Mouse (Mus musculus) cerebellum, adult 9-10 months (tissue): Measurements from ENCODE around the gene Pex7.

Source experiments
- DNase-seq: peaks from one replicate; pipeline ENCODE4 v3.0.0; 2022

Gene Pex7

DNA sequence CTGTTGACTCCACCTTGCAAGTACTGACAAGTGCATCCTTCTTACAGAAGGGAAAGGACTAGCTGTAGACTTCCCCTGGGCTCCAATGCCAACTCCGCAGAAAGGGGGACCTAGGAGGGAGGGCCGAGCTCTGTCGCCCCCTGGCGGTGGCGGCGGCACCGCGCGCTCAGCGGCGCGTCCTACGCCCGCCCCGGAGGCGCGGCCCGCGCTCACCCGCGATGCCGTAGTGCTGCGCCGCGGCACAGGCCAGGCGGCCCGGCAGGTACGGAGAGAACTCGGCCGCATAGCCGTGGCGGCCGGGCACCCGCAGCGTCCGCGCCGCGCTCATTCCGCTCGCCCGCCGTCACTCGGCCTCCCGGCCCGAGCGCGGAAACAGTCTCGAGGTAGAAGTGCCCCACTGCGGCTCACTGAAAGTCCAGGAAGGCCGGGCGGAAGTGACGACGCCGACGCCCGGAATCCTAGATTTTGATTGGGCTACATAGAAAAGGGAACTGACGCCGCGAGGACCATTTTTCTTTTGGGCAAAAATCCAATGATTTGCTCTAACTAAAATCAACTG, at the start of gene Pex7:
TSS of gene Pex7 (minus strand) at position 444 of the 559 bp plus-strand sequence.
- peak; percentile 96 for DNase-seq

DNA sequence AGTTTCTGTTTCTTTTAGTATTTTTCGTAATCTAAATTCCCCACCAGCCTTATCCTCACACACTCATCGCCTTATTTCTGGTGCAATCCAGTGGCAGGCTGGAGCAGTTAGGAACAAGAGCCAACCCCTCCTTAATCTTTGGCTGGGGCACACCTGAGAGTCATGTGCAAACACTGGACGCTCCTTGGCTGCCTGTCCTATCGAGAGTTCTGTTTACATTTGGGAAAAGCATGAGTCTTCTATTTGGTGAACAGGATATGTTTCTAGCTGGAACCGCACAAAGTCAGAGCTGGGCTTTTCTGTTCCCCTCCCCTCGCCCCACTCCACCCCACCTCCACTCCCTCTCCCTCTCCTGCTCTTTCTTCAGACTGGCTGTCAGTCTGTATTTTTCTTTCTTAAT, 49.3 kb upstream of the Pex7 start:
- DNase-seq: no peak

DNA sequence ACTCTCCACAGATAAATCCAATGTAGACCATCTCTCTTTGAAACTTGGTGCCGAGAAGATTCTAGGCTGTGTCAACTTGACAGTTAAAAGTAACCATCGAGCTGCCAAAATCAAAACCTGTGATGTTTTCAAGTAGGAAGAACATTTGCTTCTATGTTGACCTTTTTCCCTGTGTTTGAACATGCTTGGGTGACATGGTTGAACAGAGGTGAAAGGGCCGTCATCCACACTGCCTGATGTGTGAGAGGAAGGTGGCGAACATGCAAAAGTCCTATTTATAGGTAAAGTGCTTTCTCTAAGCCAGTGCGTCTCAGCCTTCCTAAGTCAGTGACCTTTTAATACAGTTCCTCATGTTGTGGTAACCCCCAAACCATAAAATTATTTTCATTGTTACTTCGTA, 48.3 kb upstream of the Pex7 start:
- no peak for DNase-seq

DNA sequence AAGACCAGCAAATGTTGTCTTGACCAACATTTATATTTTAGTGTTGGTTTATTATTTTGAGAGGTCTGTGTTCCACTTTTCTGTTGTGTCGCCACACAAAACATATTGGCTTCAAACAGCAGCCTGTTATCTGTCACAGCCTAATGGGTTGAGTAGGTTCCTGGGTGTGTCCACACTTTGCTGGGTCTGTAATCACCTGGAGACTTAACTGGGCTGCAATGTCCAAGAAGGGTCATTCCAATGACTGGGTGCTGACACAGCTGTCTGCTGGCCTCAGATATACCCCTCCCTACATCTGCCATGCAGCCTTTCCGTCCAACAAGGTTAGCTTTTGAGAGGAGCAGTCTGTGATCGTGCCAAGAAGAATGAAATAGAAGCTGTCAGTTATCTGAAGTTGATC, 47.1 kb upstream of the Pex7 start:
- no peak for DNase-seq

DNA sequence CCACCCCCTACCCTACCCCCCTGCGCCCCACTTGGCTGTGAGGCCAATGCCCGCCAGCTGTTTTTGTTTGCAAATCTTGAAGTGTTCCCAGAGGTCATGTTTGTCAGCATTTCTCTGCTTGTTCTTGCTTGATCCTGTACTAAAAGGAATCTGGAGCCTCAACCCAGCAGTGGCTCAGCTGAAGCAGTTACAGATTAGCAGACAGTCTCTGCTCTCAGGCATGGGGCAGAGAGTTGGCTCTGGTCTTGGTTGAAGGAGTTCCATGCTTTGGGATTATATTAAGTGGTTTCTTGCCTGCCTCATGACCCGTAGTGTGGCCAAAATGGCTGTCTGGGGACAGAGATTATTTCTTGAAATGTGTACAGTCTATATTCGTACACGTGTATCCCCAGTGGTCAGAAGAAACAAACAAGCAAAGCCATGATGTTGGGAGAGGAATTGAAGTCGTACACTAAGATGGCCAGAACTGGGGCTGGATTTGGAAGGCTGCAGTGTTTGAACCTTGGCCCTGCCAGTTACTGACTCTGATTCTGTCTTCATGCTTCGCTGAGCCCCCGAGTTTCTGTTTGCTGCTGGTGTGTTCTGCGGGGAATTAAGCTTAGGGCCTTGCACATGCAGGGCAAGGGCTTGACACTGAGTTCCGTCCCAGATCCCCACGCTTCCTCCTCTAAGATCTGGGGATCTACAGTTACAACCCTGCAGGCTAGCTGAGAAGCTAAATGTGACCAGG, 45.7 kb upstream of the Pex7 start:
- no peak for DNase-seq

DNA sequence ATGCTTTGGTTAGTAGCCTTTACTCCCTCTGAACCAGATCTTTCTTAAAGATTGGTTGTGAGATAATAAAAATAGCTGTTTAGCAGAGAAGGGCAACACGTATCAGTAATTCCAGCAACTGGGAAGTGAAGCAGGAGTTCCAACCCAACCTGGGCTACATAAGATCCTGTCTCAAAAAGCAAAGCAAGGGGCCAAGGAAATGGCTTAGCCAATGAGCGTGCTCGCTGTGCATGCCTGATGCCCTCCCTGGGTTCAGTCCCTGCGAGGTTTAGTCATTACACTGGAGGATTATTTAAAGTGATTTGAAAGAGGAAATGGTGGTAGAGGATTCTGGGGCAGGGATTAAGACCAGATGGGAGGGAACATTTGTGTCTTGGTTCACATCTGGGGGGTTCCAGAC, 41.6 kb upstream of the Pex7 start:
- no peak for DNase-seq

DNA sequence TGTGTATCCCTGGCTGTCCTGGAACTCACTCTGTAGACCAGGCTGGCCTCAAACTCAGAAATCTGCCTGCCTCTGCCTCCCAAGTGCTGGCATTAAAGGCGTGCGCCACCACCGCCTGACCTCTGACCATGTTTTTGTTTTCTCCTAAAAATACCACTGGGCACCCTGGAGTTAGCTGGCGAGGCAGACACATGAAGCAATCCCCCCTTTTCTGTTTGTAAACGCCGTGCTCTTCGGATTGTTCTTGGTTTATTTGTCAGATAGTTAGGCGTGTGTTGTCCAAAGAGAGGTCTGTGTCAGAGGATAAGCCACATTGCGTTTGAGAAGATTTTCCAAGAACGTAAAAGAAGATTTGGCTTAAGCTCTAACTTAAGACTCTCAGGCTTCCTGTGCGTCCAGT, 40.9 kb upstream of the Pex7 start:
- no peak for DNase-seq

DNA sequence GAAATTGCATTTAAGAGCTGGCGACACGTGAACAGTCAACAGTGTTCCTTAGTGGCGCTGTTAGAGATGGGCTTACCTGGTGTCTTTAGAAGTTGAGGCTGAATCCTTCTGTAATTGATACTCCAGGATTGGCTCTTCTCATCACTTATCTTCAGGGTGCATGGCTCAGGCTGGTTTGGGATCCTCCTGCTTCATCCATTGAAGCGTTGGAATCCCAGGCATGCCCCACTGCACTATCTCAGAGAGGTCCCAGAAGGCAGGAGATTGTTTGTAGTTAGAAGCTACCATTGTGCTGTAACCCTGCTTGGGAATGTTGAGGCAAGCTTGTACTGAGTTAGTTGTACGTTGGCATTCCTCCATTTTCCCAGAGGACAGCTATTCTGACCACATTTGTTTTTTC, 40.4 kb upstream of the Pex7 start:
- DNase-seq: no peak

DNA sequence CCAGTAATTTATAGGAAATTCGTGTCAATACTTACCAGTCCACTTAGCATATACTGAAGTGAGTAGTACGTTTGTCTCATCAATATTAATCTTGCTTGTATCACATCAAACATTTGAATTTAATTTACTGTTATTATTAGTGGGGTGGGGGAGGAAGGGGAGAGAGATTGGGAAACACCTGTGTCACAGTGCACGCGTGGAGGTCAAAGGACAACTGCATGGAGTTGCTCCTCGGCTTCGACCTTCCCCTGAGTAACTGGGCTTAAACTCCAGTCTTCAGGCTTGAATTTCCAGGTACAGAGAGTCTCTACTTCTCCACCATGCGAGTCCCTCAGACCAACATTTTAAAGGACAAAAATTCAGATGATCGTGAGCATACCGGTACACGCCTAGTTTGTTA, 40.0 kb upstream of the Pex7 start:
- DNase-seq: no peak

DNA sequence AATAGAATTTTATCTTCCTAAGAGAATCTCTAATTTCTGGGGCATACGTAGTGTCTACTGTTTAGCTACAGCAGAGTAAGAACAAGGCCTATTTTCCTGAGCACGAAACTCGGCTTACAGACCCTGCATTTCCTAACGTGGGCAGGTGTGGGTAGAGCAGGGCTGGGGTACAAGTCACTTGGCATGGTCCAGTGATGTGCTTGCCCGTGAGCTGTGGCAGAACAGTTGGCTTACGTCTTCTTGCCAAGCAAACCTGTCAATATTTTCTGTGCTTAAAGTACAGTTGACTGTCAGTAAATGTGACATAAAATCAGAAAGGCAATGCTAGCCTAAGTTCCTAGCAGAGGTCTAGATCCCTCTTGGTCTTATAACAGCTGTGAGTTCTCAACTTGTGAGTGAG, 39.2 kb upstream of the Pex7 start:
- DNase-seq: no peak

DNA sequence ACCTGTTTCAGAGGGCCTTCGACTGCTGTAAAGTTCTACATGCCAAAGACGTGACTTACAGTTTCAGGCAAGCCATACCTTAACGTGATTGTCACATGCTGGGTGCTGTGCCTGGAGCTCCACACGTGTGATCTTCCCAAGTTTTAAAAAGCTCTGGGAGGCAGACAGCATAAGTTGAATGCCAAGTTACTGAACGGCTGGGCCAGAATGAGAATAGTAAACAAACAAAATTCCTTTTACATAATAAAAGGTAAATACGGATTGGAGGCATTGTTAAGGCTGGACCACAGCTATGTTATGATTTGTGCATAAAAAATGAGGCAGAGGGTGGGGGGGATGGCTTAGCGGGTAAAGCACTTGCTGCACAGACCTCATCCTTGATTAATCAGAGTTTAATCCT, 38.2 kb upstream of the Pex7 start:
- no peak for DNase-seq

DNA sequence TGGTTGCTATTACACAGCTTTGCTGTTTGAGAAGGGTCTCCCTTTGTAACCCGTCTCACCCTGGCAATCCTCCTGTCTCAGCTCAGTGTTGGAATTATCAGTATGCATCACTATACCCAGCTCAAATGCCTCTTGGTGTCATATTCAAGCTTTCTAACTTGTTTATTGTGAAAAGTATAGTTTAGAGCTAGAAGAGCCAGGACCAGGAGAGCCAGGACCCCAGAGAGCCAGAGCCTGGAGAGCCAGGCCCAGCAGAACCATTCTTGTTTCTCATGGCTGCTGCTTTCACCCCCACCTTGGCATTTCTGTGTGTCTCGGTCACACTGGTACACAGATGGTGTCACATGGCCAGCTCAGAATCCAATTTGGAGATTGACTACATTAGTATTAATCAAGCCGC, 35.1 kb upstream of the Pex7 start:
- DNase-seq: no peak

DNA sequence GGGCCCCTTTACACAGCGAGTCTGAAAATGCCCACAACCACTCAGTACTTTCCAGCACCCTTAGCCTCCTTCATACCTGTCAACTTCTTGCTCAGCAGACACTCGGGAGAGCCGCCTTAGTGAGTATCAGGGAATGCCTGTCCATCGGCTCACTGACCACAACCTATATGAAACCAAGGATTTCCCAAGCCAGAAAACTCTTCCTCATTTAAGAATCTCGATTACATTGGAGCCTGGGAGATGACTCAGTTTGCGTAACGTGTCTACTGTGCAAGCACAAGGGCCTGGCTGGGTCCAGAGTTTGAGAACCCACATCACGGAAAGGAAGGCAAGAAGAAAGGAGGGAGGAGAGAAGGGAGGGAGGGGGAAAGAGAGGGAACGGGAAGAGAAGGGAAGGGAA, 34.4 kb upstream of the Pex7 start:
- DNase-seq: no peak

DNA sequence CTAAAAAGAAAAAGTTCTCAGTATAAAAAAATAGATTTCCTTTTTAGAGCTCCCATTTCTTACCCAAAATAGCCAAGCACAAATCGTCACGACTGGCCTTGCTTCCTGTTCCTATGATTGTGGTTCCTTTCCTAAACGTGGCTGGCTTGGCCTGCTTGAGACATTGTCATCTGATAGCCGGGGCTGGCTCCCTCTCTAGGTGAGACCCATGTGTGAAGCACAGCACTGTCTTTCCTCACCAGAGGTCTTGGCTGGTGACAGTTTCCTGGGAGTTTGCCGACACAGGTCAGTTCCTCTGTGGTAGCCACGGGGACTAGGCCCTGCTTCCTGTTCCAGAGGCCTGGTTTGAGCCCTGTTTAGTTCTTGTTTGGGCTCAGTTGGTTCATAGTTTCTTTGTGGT, 33.6 kb upstream of the Pex7 start:
- DNase-seq: no peak

DNA sequence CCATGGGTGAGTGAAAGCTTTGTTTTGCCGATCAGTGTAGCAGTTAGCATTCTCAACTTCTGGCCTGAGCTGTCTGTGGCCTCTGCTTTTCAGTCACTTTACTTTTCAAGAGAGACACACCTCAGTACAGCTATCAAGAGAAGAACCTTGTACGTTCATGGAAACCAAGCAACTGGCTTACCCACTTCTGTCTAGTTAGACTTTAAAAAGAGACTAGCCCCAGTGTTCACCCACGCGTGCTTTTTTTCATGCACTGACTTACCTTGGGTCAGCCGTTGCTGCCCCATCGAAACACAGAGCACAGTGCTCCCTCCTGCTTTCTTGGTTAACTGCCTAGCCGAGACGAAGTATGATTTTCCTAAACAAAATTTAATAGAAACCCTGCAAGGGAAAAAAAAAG, 33.1 kb upstream of the Pex7 start:
- no peak for DNase-seq

DNA sequence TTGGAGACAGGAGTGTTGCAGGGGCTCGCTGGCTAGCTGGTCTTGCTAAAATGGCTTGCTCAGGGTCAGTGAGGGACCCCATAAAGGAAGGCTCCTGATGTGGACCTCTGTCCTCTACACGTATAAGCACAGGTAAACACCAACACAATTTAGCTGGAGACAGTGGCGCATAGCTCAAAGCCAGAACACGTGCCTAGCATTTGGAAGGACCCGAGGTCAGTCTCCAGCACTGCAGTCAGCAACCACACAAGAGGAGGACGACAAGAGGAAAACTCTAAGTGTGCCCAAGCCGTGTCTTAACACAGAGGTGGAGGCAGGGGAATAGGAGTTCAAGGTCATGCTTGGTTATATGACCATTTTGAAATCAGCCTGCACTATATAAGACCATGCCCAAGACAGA, 32.6 kb upstream of the Pex7 start:
- no peak for DNase-seq

DNA sequence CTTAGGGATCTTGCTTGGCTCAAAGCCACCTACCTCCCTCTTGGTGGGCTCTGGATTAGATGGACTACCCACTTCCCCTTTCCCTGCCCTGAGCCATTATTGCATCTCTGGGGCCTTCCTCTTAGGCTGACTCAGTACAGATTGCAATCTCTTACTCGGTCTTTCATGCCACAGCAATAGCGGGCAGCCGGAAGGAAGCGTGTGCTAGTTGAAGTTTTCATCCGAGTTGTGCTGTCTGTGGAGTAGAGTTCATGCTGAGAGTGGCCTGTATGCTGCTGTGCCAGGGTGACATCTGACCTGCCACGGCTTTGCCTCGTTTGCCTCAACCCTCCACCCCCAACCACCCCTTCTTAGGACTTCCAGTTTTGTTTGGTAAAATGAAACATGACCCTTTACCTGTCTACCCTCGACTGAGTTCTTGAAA, 31.8 kb upstream of the Pex7 start:
- DNase-seq: no peak

DNA sequence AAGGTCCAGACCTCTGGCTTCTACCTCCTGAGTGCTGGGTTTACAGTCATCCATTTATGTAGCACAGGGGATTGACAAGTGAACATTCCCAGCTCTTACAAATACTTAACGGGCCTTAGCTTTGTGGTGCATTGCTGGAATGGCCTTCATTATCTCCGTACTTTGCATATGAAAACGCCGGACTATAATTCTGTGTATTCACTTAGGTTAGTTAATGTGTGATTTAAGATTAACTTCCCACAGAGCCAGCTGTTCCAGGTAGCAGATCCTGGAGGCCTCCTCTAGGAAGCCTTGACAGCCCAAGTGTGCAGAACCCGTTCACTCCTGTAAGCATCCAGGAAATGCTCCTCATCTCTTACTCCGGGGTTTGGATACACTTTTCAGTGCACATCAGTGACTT, 31.2 kb upstream of the Pex7 start:
- no peak for DNase-seq

DNA sequence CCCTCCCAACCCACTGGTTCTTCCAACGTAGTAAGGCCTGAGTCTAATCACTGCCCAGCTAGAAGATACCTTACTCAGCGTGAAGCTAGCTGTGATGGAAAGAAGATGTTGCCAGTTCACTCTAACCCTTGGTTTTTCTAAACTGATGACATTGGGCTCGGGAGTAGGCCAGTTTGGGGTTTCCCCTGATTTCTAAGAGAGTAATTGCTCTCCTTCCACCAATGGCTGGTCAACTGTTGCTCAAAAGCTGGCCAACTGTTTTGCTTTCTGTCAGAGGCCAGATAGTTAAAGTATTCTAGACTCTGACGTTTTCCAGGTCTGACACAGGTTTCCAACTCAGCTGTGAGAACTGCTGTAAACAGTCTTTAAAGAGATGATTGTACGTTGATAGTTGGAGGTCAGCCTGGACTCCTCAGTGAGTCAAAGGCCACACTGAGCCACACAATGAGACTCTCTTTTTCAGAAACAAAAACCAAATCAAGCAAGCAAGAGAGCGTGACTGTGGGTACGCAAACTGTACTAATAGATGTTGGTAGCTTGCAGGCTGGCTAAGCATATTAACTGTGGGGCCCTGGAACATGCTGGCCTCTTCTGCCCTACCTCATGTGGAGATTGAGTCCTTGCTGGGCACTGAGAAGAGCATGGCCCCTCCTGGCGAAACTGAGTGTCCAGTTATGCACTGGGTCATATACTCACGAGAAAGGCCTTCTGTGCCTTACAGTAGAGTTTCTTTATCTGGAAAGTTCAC, 29.6 kb upstream of the Pex7 start:
- no peak for DNase-seq

DNA sequence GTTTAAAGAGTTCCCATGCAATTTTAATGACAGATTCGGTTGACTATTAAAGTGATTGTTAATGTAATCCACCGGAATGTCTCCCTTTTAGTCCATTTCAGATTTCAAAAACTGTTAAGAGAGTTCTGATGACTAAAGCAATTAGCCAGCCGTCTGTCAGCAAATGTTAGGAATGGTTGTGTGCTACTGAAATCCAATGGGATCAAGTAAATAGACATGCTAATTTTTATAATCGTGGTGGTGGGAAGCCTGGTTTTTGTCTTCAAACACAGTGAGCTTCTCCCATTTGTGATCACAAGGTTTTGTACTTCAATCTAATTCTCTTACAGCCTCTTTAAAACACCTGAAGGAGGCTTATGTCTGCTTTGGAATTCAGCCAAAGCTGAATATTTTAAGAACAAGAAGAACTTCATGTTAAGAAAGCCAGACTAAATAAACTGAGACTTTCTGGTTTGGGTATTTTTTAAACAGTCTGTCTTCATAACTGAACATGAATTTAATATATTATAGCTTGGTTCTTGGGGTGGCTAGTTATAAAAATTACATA, 28.4 kb upstream of the Pex7 start:
- DNase-seq: peak; percentile 31

DNA sequence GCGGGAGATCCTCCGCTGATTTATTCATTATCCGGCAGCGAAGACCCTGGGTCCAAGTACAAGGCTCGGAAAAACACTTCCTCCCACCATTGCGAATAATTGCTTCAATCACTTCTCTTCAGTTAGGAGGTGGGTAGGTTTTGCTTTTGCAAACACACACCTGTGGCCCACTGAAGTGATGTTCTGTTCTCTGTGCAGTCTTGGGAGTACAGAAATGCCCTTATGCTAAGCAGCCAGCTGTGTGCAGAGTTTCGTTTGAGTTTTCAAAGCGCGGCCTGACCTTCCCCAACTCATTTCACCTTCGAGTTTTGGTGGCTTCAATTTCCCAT, 27.8 kb upstream of the Pex7 start:
- DNase-seq: peak; percentile 38

DNA sequence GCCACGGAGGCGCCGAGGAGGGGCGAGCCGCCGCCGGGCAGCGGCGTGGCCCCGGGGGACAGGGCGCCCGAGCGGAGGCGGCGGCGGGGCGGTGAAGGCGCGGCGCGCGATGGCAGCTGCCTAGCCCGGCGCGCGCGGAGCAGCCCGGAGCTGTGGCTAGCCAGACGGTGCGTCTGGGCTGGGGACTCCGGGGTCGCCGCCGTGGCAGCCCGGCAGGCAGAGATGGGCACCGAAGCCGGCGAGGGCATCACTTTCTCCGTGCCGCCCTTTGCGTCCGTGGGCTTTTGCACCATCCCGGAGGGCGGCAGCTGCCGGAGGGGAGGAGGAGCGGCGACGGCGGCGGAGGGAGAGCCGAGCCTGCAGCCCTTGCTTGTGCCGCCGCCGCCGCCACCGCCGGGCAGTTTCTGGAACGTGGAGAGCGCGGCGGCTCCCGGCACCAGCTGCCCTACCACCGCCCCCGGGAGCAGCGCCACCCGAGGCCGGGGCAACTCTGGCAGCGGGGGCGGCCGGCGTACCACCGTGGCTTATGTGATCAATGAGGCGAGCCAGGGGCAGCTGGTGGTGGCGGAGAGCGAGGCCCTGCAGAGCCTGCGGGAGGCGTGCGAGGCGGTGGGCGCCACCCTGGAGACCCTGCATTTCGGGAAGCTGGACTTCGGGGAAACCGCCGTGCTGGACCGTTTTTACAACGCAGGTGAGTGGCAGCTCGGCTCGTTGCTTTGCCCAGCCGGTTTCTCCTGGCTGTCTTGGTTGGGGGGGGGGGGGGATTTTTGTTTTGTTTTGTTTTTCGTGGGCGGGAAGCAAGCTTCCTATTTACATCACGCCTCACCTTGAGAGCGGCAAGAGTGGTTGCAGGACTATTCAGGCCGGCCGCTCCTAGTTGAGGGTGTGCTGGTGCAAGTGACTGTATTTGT, 27.1 kb upstream of the Pex7 start, which contains the start of gene Map3k5:
TSS of gene Map3k5 (plus strand) at position 89 of the 911 bp plus-strand sequence.
- DNase-seq: peak; percentile 64
